Mouse (Mus musculus): ENCODE results near the gene Swap70.

Gene Swap70

DNA sequence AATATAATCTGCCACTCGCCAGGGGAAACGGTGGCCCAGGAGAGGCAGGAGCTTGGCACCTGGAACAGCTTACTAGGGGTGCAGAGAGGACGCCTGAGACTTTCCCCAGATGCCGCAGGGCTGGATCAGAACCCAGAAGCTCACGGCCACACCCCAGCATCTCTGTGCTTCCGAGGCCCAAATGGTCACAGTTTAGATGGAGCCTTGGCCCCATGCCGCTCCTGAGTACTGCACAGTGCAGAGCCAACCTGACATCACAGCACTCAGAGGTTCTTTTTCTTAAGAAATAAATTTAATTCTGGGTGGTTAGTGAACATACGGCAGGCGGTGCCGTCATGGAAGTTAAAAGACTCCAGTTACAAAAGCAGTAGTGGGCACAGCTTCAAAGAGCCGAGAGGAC, 86.2 kb downstream of the Swap70 start:
- no peak for DNase-seq

DNA sequence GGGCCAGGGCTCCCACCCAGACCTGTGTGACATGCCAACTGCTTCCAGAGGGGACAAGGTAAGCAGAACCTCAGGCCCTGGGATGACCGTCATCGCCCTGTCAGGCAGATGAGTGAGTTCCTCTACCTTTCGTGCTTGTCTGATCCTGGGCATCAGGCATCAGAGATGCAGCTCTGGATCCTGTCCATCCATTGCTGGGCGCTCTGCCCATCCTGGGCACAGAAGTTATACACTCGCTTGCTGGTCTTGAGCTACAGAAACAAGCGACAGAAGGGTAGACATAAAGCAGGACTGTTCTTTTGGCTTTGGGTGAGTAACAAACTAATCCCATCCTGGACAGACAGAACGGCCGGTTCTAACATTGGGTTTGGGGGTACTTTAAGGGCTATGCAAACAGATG, 87.7 kb downstream of the Swap70 start:
- no peak for DNase-seq

DNA sequence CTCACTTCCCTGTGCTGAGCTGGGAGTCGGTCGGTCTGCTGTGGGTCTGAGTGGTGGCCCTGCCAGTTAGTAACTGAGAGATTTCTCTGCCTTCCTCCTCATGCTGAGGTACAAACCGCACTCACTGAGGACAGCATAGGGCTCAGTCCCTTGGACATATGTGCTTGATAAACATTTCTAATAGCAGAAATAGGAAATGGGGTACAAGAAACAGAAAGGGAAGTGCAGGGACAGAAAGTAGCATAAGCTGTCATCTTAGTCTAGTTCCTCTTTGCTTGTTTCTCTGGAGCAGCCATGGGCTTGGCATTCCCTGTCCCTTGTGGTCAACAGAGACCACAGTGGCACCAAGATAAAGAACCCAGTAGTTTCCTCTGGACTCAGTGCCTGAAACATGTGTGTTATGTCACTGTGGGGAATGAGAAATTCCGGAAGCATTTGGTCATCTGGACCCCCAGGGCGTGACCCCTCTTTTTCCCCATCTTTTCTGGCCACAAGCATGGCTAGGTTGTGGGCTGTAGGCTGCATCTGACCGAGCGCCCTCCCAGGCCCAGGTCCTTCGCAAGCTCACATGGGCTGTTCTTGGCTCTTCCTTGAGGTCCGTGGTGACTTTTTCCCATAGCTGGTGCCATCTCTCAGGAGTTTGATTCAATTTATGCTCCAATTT, 92.0 kb downstream of the Swap70 start:
- no peak for DNase-seq

DNA sequence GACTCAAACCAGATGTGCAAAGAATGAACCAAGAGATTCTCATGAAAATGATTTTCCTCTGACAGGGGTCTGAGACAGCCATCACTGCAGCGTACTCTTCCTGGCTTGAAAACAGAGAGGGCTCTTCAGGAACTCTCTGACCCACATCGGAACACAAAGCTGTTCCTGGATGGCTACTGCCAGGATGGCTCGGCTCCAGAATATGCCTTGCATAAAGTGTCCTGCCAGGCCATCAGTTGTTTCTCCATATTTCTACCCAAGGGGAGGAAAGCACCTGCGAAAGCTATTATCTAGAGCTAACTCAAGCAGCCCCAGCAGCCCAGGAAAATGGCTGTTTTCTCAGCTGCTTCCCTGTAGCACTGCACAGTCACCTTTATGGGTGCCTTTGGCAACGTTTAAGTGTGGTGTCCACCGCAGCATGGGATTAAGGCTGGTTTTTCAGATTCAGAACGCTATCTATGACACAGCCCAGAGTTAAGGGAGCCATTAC, 92.9 kb downstream of the Swap70 start:
- DNase-seq, result no peak

DNA sequence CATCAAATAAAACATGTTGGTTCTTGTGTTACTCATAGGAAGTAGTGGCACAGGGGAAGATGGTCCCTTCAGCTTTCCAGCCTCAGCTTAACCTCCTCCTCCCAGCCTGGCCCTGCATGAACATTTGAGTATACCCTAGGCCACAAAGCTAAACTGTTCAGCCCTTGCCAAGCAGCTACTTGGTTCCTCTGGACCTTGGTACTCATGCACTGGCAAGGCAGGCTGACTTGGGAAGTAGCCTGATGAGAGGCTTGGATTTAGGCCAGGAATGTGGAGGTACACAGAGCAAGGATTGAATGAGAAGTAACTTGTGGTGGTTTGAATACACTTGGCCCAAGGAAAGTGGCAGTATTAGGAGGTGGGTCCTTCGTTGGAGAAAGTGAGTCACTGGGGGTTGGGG, 93.8 kb downstream of the Swap70 start:
- no peak for DNase-seq

DNA sequence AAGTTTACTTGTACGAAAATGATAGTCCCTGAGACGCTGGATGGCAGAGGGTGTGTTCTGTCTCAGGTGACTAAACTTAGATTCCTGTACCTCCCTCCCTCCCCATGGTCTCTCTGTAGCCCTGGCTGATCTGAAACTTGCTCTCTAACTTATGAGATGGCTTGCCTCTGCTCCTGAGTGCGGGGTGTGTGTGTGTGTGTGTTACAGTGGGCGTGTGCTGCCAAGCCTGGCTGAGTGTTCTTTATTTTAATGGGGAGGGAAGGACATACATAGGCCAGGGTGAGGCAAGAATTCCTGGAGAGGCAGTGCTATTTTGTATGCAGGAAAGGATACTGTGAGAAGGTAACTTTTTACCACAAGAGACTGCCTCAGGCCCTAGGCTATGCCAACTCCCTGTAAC, 95.9 kb downstream of the Swap70 start:
- DNase-seq, result no peak

DNA sequence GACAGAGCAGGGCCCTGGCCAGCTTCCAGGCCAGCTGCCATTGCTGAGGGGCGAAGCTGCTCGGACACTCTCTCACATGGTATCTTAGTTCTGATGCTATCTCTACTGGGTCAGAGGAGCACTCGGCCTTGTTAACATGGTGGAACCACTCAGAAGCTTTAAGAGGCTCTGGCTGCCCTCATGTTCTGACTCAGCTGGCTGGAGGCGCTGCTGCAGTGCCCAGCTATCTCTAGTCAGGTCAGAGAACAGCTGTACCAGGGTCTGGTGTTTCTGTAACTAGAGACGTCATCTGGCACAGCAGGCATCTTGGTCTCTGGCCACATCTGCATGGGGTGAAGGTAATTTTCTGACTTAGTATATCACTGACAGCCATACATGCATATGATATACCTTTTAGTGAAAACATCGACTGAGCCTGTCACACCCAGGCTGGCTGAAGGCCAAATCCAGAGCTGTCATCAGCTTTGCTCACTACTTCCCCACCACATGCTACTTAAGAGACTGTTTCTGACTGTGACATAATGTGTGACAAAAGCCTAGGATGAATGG, 97.5 kb downstream of the Swap70 start:
- no peak for DNase-seq

DNA sequence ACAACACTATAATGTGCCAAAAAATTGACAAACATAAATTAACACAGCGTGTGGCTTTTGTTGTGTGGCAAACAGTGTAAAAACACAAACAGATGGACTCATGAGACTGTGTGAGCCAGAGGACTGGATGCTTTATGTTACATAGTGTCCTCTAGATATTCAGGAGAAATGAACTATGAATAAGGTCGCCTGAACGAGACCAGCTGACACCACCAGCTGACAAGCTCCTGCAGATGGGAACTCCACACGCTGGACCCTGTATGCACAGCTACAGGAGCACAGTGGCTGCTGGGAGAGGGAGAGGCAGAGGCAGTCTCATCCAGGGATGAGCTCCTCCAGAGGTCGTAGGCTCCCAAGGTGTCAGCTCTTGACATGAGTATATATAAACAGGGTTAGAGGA, 99.6 kb downstream of the Swap70 start:
- no peak for DNase-seq

DNA sequence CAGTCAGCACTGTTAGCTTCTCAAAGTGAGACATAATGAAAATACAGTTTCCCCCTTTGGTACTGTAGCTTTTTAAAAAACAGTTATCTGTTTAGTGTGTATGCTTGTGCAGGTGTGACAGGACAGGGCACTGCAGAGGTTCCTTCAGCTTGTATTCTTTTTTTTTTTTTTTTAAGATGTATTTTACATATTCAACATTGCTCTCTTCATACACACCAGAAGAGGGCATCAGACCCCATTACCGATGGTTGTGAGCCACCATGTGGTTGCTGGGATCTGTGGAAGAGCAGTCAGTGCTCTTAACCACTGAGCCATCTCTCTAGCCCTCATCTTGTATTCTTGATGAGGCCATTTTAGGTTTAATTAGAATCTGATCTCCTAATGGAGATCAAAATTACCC, 103.3 kb downstream of the Swap70 start:
- no peak for DNase-seq

DNA sequence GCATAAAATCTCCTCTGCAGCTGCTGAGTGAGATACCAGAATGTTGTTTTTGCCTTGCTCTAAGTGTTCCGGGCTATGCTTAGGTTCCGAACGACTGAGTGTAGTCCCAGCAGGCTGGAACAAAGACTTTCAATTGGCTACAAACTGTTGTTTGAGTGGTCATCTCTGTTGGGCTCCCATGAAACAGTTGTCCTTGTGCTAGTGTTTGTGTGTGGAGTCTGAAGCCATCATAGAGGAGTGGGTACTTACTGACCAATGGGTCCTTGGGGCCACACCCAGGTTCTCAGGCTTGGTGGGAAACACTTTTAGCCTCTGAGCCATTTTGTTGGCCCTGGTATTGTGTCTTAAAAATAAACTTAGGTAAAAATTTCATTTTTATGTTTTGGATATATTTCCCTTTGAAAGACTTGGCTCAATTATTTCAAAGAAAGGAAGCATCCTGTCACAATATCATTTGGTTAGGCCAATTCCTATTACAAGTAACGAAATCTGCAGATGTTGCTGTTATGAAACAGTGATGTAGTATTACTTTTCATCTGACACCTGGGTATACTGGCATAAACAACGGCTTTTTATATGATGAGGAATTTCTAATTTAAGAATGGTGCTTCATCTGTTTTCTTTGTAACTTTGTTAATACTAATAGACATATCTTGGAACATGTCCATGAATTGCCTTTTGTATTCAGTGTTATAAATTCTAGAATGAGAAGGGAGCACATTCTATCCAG, 104.0 kb downstream of the Swap70 start:
- no peak for DNase-seq

All from kidney, postnatal 4 days (tissue).